Mouse (Mus musculus) ES-Bruce4 (cell line): Measurements from ENCODE around the gene Pitpna. TPM values are rescaled to one million over a fixed set of nuclear protein-coding genes. Genes with fewer than 3 reads are reported as not detected.

Experiments used
- H3K27ac ChIP-seq: 2 replicates; pipeline ENCODE4 v1.5.1; 2012; ENCODE audit warnings: low read length, inconsistent platforms; ENCODE audit not compliant: insufficient read depth
- H3K27me3 ChIP-seq: 2 replicates; pipeline ENCODE4 v1.6.1; 2012; ENCODE audit warnings: mild to moderate bottlenecking, low read length, inconsistent platforms; ENCODE audit not compliant: control insufficient read depth, poor library complexity, insufficient read depth, severe bottlenecking
- H3K36me3 ChIP-seq: 2 replicates; pipeline ENCODE4 v1.6.1; 2012; ENCODE audit warnings: inconsistent platforms, mild to moderate bottlenecking, low read length, moderate library complexity; ENCODE audit not compliant: control insufficient read depth, poor library complexity, insufficient read depth, severe bottlenecking
- H3K4me1 ChIP-seq: one replicate; pipeline ENCODE4 v1.8.1; 2011; ENCODE audit warnings: low read length; ENCODE audit not compliant: control insufficient read depth, insufficient read depth
- H3K4me3 ChIP-seq: 2 replicates; pipeline ENCODE4 v1.5.1; 2011; ENCODE audit warnings: low read depth, mild to moderate bottlenecking, low read length
- H3K9ac ChIP-seq: 2 replicates; pipeline ENCODE4 v1.6.1; 2012; ENCODE audit warnings: low read depth, mild to moderate bottlenecking, inconsistent platforms; ENCODE audit not compliant: poor library complexity, severe bottlenecking
- H3K9me3 ChIP-seq: replicated peaks from 2 replicates; pipeline ENCODE4 v1.6.1; 2012; ENCODE audit warnings: mild to moderate bottlenecking, low read length, inconsistent platforms; ENCODE audit not compliant: control insufficient read depth, poor library complexity, insufficient read depth, severe bottlenecking
- CTCF ChIP-seq: IDR thresholded peaks from one replicate; pipeline ENCODE4 v1.8.1; 2011; ENCODE audit warnings: low read depth, low read length
- EP300 ChIP-seq: IDR thresholded peaks from 2 replicates; pipeline ENCODE4 v1.6.1; 2011; ENCODE audit warnings: low read depth, low read length; ENCODE audit not compliant: insufficient read depth
- POLR2A ChIP-seq: IDR thresholded peaks from one replicate; pipeline ENCODE4 v1.8.1; 2011; ENCODE audit warnings: low read length; ENCODE audit not compliant: insufficient read depth
- polyA plus RNA-seq: library from polyadenylated mRNA; stranded (reverse); fragments of >200 nt; gene quantifications from 2 replicates; pipeline ENCODE4 v1.2.4, GENCODE M21; 2011; ENCODE audit warnings: low read depth; ENCODE audit not compliant: missing spikeins, insufficient read depth, insufficient read length

Pitpna gene
- polyA plus RNA-seq, 1 experiment, result 70.5 TPM

- no peak overlapping the region for H3K9ac ChIP-seq
- H3K27me3 ChIP-seq, result no peaks in the 10 kb centered on the region
- H3K4me1 ChIP-seq, result peaks cover 4% of the 10 kb centered on the region
- TF ChIP-seq CTCF (no peak), POLR2A (no peak), EP300 (no peak)
- no peaks in the 10 kb centered on the region for H3K9me3 ChIP-seq
- peaks cover 11% of the 10 kb centered on the region for H3K36me3 ChIP-seq
- no peak overlapping the region for H3K27ac ChIP-seq
- H3K4me3 ChIP-seq, result no peak overlapping the region
Measured at GRCm38 (mm10) chr11:75660941-75661800, 73.3 kb downstream of the Pitpna start.

- Histone ChIP-seq H3K27ac (no peak overlapping the region), H3K9me3 (no peaks in the 10 kb centered on the region), H3K9ac (no peak overlapping the region), H3K4me3 (no peak overlapping the region), H3K36me3 (peaks cover 11% of the 10 kb centered on the region), H3K4me1 (peaks cover 2% of the 10 kb centered on the region), H3K27me3 (no peaks in the 10 kb centered on the region)
- no peak for TF ChIP-seq POLR2A
- TF ChIP-seq CTCF, result no peak
- TF ChIP-seq EP300, result no peak
Measured at GRCm38 (mm10) chr11:75662131-75662530, 74.2 kb downstream of the Pitpna start.

GRCm38 (mm10) chr11:75666296-75666695 is 78.4 kb downstream of the Pitpna start:
- H3K36me3 ChIP-seq, result peaks cover 18% of the 10 kb centered on the region
- no peaks in the 10 kb centered on the region for H3K9me3 ChIP-seq
- H3K27ac ChIP-seq, result no peak overlapping the region
- no peaks in the 10 kb centered on the region for H3K27me3 ChIP-seq
- H3K9ac ChIP-seq, result no peak overlapping the region
- TF ChIP-seq EP300, result no peak
- TF ChIP-seq CTCF, result no peak
- no peak for TF ChIP-seq POLR2A
- no peak overlapping the region for H3K4me3 ChIP-seq
- no peaks in the 10 kb centered on the region for H3K4me1 ChIP-seq

- Histone ChIP-seq H3K4me3 (no peak overlapping the region), H3K36me3 (peaks cover 20% of the 10 kb centered on the region), H3K9me3 (no peaks in the 10 kb centered on the region), H3K9ac (no peak overlapping the region), H3K27me3 (no peaks in the 10 kb centered on the region), H3K4me1 (no peaks in the 10 kb centered on the region), H3K27ac (no peak overlapping the region)
- TF ChIP-seq EP300 (no peak), POLR2A (no peak), CTCF (no peak)
Measured at GRCm38 (mm10) chr11:75668621-75669020, 80.7 kb downstream of the Pitpna start.

GRCm38 (mm10) chr11:75669176-75669852 is 81.4 kb downstream of the Pitpna start:
- TF ChIP-seq POLR2A (no peak), EP300 (no peak), CTCF (no peak)
- H3K27ac ChIP-seq, result no peak overlapping the region
- H3K9me3 ChIP-seq, result no peaks in the 10 kb centered on the region
- no peaks in the 10 kb centered on the region for H3K27me3 ChIP-seq
- H3K4me3 ChIP-seq, result no peak overlapping the region
- peaks cover 21% of the 10 kb centered on the region for H3K36me3 ChIP-seq
- H3K4me1 ChIP-seq, result no peaks in the 10 kb centered on the region
- H3K9ac ChIP-seq, result no peak overlapping the region

- Histone ChIP-seq H3K27me3 (no peaks in the 10 kb centered on the region), H3K27ac (no peak overlapping the region), H3K4me1 (no peaks in the 10 kb centered on the region), H3K9me3 (no peaks in the 10 kb centered on the region), H3K36me3 (peaks cover 21% of the 10 kb centered on the region), H3K4me3 (no peak overlapping the region), H3K9ac (no peak overlapping the region)
- TF ChIP-seq POLR2A, result no peak
- no peak for TF ChIP-seq EP300
- TF ChIP-seq CTCF, result no peak
Measured at GRCm38 (mm10) chr11:75669853-75670200, 81.9 kb downstream of the Pitpna start.
